Mouse (Mus musculus) leukemia stem cell, adult 10-12 weeks (primary cell): ENCODE data around the gene Irf2bp2. TPM values are rescaled to one million over a fixed set of nuclear protein-coding genes. Genes with fewer than 3 reads are reported as not detected.

Experiments used
- polyA plus RNA-seq: library from polyadenylated mRNA; stranded (reverse); fragments of >175 nt; gene quantifications from 2 replicates; pipeline ENCODE4 v1.2.3, GENCODE M21; 2012; ENCODE audit warnings: low replicate concordance

Gene Irf2bp2
- polyA plus RNA-seq: 55.6 and 55.8 TPM in 2 replicates

GRCm38 (mm10) chr8:126593889-126594480 lies at the start of gene Irf2bp2:
Gene Irf2bp2 (minus strand): TSS chr8:126593986.

Other genes with a start within 250 kb of the Irf2bp2 start
- gene Coa6, start 171.5 kb downstream of the Irf2bp2 start, polyA plus RNA-seq: 30.9 and 43.0 TPM in 2 replicates
- gene Tarbp1, start 118.9 kb downstream of the Irf2bp2 start, polyA plus RNA-seq: 2.2 and 5.7 TPM in 2 replicates